Mouse (Mus musculus) liver, adult 2 months (tissue): ENCODE results near the gene Ccnd2. TPM values are rescaled to one million over a fixed set of nuclear protein-coding genes. Genes with fewer than 3 reads are reported as not detected.

Experiments
- DNase-seq: peaks from one replicate; pipeline ENCODE4 v3.0.0-alpha.2; 2011; ENCODE audit warnings: low read depth, low spot score; ENCODE audit errors: extremely low read depth
- H3K27ac ChIP-seq: fragments of 200-500 bp; replicated peaks from 2 replicates; pipeline ENCODE4 v1.5.1; 2012; ENCODE audit warnings: low read depth, mild to moderate bottlenecking, control low read depth, inconsistent platforms, low read length; ENCODE audit not compliant: insufficient read depth
- H3K27me3 ChIP-seq: fragments of 200-500 bp; 2 replicates; pipeline ENCODE4 v1.6.1; 2012; ENCODE audit warnings: mild to moderate bottlenecking, moderate library complexity, low read length, inconsistent platforms; ENCODE audit not compliant: control insufficient read depth, insufficient read depth
- H3K36me3 ChIP-seq: fragments of 200-500 bp; 2 replicates; pipeline ENCODE4 v1.6.1; 2012; ENCODE audit warnings: low read length, inconsistent platforms; ENCODE audit not compliant: control insufficient read depth, insufficient read depth
- H3K4me1 ChIP-seq: fragments of 200-500 bp; 2 replicates; pipeline ENCODE4 v1.6.1; 2011; ENCODE audit warnings: low read length; ENCODE audit not compliant: control insufficient read depth, insufficient read depth
- H3K4me3 ChIP-seq: fragments of 200-500 bp; 2 replicates; pipeline ENCODE4 v1.5.1; 2011; ENCODE audit warnings: low read depth, mild to moderate bottlenecking, control low read depth, low read length, moderate library complexity; ENCODE audit not compliant: insufficient read depth
- H3K79me2 ChIP-seq: fragments of 200-500 bp; 2 replicates; pipeline ENCODE4 v1.6.1; 2012; ENCODE audit warnings: inconsistent platforms, mild to moderate bottlenecking, low read length, moderate library complexity; ENCODE audit not compliant: control insufficient read depth, insufficient read depth
- H3K9ac ChIP-seq: fragments of 200-500 bp; 2 replicates; pipeline ENCODE4 v1.6.1; 2012; ENCODE audit warnings: low read depth, mild to moderate bottlenecking, control low read depth, inconsistent platforms, low read length
- CTCF ChIP-seq: fragments of 200-500 bp; IDR thresholded peaks from 2 replicates; pipeline ENCODE4 v1.5.1; 2011; ENCODE audit warnings: low read depth, low read length, control low read depth
- POLR2A ChIP-seq: fragments of 200-500 bp; IDR thresholded peaks from 2 replicates; pipeline ENCODE4 v1.6.1; 2011; ENCODE audit warnings: low read length, control low read depth; ENCODE audit not compliant: insufficient read depth; ENCODE audit errors: extremely low read depth
- WGBS: fragments of 180-500 bp; shearing (Covaris S2); methylation state at CpG from one replicate; pipeline ENCODE4 v1.1.7; 2018; 5-methylcytosine and 5-hydroxymethylcytosine counted together
- polyA plus RNA-seq: library from polyadenylated mRNA; depleted of rRNA; stranded (reverse); fragments of >200 nt; gene quantifications from 2 replicates; pipeline ENCODE4 v1.2.3, GENCODE M21; 2012
- total RNA-seq: library from RNA; depleted of rRNA; stranded (reverse); fragments of >200 nt; gene quantifications from 2 replicates; pipeline ENCODE4 v1.2.3, GENCODE M21; 2014

The Ccnd2 gene
- total and polyA plus RNA-seq, 2 experiments, result 5.0 to 5.3 TPM

- Histone ChIP-seq H3K27me3 (no peaks in the 10 kb centered on the region), H3K36me3 (no peaks in the 10 kb centered on the region), H3K27ac (no peak overlapping the region), H3K4me3 (no peak overlapping the region), H3K4me1 (no peaks in the 10 kb centered on the region), H3K79me2 (no peaks in the 10 kb centered on the region), H3K9ac (no peak overlapping the region)
- 49% methylated on average over 4 of the region's 4 CpGs for WGBS
- no peak for DNase-seq
- no peak for TF ChIP-seq POLR2A
- TF ChIP-seq CTCF, result no peak
These were observed 25.4 kb upstream of the Ccnd2 start for GRCm38 (mm10) chr6:127177441-127177840.

GRCm38 (mm10) chr6:127172461-127172860 lies 20.5 kb upstream of the Ccnd2 start:
- WGBS, result 85% methylated on average over 11 of the region's 11 CpGs
- H3K27ac ChIP-seq, result no peak overlapping the region
- H3K79me2 ChIP-seq, result no peaks in the 10 kb centered on the region
- H3K36me3 ChIP-seq, result no peaks in the 10 kb centered on the region
- no peaks in the 10 kb centered on the region for H3K4me1 ChIP-seq
- H3K9ac ChIP-seq, result no peak overlapping the region
- H3K27me3 ChIP-seq, result no peaks in the 10 kb centered on the region
- no peak for DNase-seq
- no peak overlapping the region for H3K4me3 ChIP-seq
- TF ChIP-seq POLR2A, result no peak
- TF ChIP-seq CTCF, result no peak

GRCm38 (mm10) chr6:127170734-127171133 lies 18.7 kb upstream of the Ccnd2 start:
- no peak overlapping the region for H3K4me3 ChIP-seq
- DNase-seq, result no peak
- no peak for TF ChIP-seq POLR2A
- TF ChIP-seq CTCF, result no peak
- no peaks in the 10 kb centered on the region for H3K79me2 ChIP-seq
- H3K4me1 ChIP-seq, result no peaks in the 10 kb centered on the region
- no peak overlapping the region for H3K27ac ChIP-seq
- H3K9ac ChIP-seq, result no peak overlapping the region
- 84% methylated on average over 8 of the region's 8 CpGs for WGBS
- H3K27me3 ChIP-seq, result no peaks in the 10 kb centered on the region
- H3K36me3 ChIP-seq, result no peaks in the 10 kb centered on the region

- Histone ChIP-seq H3K27ac (no peak overlapping the region), H3K27me3 (no peaks in the 10 kb centered on the region), H3K4me3 (no peak overlapping the region), H3K79me2 (no peaks in the 10 kb centered on the region), H3K4me1 (no peaks in the 10 kb centered on the region), H3K36me3 (no peaks in the 10 kb centered on the region), H3K9ac (no peak overlapping the region)
- TF ChIP-seq POLR2A, result no peak
- DNase-seq, result no peak
- WGBS, result 63% methylated on average over 4 of the region's 4 CpGs
These were observed 13.7 kb upstream of the Ccnd2 start for GRCm38 (mm10) chr6:127165663-127166062.

- H3K79me2 ChIP-seq, result no peaks in the 10 kb centered on the region
- 16% methylated on average over 6 of the region's 6 CpGs for WGBS
These were observed 10.8 kb upstream of the Ccnd2 start for GRCm38 (mm10) chr6:127162842-127163241.

GRCm38 (mm10) chr6:127157321-127157720 lies 5.3 kb upstream of the Ccnd2 start:
- 58% methylated on average over 1 of the region's 1 CpGs for WGBS
- no peaks in the 10 kb centered on the region; the same call in 1 of the 2 replicates for H3K27me3 ChIP-seq

More at GRCm38 (mm10) chr6:127162842-127163241, 10.8 kb upstream of the Ccnd2 start:
- Histone ChIP-seq H3K27me3 (no peaks in the 10 kb centered on the region), H3K4me1 (no peaks in the 10 kb centered on the region), H3K4me3 (no peak overlapping the region), H3K36me3 (no peaks in the 10 kb centered on the region), H3K27ac (no peak overlapping the region), H3K9ac (no peak overlapping the region)
- DNase-seq, result peak; percentile 24
- TF ChIP-seq CTCF, result no peak
- no peak for TF ChIP-seq POLR2A

More at GRCm38 (mm10) chr6:127157321-127157720, 5.3 kb upstream of the Ccnd2 start:
- DNase-seq, result no peak
- TF ChIP-seq POLR2A (no peak), CTCF (no peak)
- Histone ChIP-seq H3K4me1 (no peaks in the 10 kb centered on the region), H3K27ac (no peak overlapping the region), H3K4me3 (no peak overlapping the region), H3K79me2 (no peaks in the 10 kb centered on the region), H3K36me3 (no peaks in the 10 kb centered on the region), H3K9ac (no peak overlapping the region)
